Mouse (Mus musculus) left cerebral cortex, adult 8-10 months (tissue): ENCODE data around the gene Mal. TPM values are rescaled to one million over a fixed set of nuclear protein-coding genes. Genes with fewer than 3 reads are reported as not detected.

Source experiments
- DNase-seq, 2 experiments: peaks; one replicate each; pipeline ENCODE4 v3.0.0; 2022; ENCODE audit warnings: low spot score in 2 of 2
- total RNA-seq, 4 experiments: library from RNA; stranded (reverse); gene quantifications; 2 replicates each; pipeline ENCODE4 v1.2.4; 2022

Mal gene
- 100 to 1,000 TPM in 1 of 4 experiments, 10 to 100 TPM in 3; 89.6 to 103 (median 94.7) TPM for total RNA-seq

- peak; percentile 28 to 44 for DNase-seq
Observed at GRCm38 (mm10) chr2:127656086-127656720, at the start of gene Mal. Gene Mal, minus strand, starts transcription at chr2:127656695.

- no peak for DNase-seq
Observed at GRCm38 (mm10) chr2:127705267-127705666, 48.8 kb upstream of the Mal start.

GRCm38 (mm10) chr2:127689239-127689638, 32.7 kb upstream of the Mal start:
- DNase-seq: no peak

GRCm38 (mm10) chr2:127683687-127684331, 27.3 kb upstream of the Mal start:
- DNase-seq: peak; percentile 27 to 55

GRCm38 (mm10) chr2:127667843-127668506, 11.5 kb upstream of the Mal start:
- no peak for DNase-seq

GRCm38 (mm10) chr2:127667015-127667414, 10.5 kb upstream of the Mal start:
- DNase-seq: no peak

- no peak for DNase-seq
Observed at GRCm38 (mm10) chr2:127662708-127663107, 6.2 kb upstream of the Mal start.

GRCm38 (mm10) chr2:127655419-127655818, 1.1 kb downstream of the Mal start:
- no peak for DNase-seq

GRCm38 (mm10) chr2:127654786-127655185, 1.7 kb downstream of the Mal start:
- no peak for DNase-seq

- DNase-seq: no peak
Observed at GRCm38 (mm10) chr2:127652805-127653204, 3.7 kb downstream of the Mal start.

GRCm38 (mm10) chr2:127652335-127652734, 4.2 kb downstream of the Mal start:
- DNase-seq: no peak

GRCm38 (mm10) chr2:127651601-127652000, 4.9 kb downstream of the Mal start:
- DNase-seq: no peak

- no peak for DNase-seq
Observed at GRCm38 (mm10) chr2:127649921-127650320, 6.6 kb downstream of the Mal start.

- DNase-seq: no peak
Observed at GRCm38 (mm10) chr2:127648145-127648544, 8.3 kb downstream of the Mal start.

GRCm38 (mm10) chr2:127646875-127647274, 9.6 kb downstream of the Mal start:
- no peak for DNase-seq

- no peak for DNase-seq
Observed at GRCm38 (mm10) chr2:127643728-127644704, 12.5 kb downstream of the Mal start.

- DNase-seq: no peak
Observed at GRCm38 (mm10) chr2:127638973-127639372, 17.5 kb downstream of the Mal start.

- no peak for DNase-seq
Observed at GRCm38 (mm10) chr2:127635581-127635980, 20.9 kb downstream of the Mal start.

- no peak for DNase-seq
Observed at GRCm38 (mm10) chr2:127632601-127633000, 23.9 kb downstream of the Mal start.

- DNase-seq: peak in 1 of 2 experiments; percentile 29
Observed at GRCm38 (mm10) chr2:127627990-127628570, 28.4 kb downstream of the Mal start.

GRCm38 (mm10) chr2:127627354-127627753, 29.1 kb downstream of the Mal start:
- peak in 1 of 2 experiments; percentile 59 for DNase-seq
